Mouse (Mus musculus) spleen, postnatal 36 days (tissue): Measurements from ENCODE around the gene Gm44805.

Experiments
- DNase-seq, 2 experiments: peaks; one replicate each; pipeline ENCODE4 v3.0.0; 2022; ENCODE audit warnings: low spot score in 2 of 2, mixed read lengths in 1 of 2

The Gm44805 gene

GRCm38 (mm10) chr7:19681202-19681694 lies at the start of gene Gm44805, which contains the start of gene Apoc4:
TSS of gene Gm44805 (minus strand) at chr7:19681423.
TSS of gene Apoc4 (minus strand) at chr7:19681479.
- DNase-seq = no peak

- no peak for DNase-seq
Measured at GRCm38 (mm10) chr7:19726541-19726940, 45.3 kb upstream of the Gm44805 start.

DNA sequence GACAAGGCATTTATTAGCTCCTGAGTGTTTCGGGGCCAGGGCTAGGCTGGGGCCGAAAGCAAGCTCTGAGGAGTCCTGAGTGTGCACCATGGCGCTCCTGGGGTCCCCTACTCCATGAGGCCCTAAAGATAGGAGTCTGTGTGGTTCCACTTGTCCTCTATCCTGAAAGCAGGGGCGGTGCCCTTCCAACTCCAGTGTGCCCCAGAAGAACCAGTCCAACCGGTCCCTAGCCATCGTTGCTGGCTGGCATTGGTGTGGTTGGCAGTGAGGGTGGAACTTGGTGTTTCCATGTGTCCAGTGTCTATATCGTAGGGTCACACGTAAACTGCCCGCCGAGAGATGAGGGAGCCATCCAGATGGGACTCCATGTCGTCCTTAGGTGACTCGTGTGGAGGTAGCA lies 42.9 kb upstream of the Gm44805 start:
- no peak for DNase-seq

DNA sequence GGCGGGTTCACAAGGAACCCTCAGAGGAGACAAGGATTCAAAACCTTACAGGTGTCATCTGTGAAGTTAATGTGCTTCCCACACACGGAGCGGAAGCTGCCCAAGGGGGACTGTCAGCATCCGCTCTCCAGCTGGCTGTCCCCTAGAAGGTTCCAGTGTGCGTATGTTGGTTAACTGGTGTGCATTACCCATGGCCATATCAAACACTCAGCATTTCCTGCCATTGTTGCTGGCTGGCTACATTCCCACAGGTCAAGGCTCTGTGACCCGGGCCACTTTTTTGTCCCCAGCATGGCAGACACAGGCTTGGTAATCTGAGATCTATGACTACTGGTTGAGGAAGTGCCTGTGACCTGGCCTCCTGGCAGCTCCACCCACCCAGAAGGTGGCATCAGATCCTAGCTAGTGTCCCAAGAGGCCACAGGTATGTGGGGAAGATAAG lies 41.6 kb upstream of the Gm44805 start:
- no peak for DNase-seq

GRCm38 (mm10) chr7:19719200-19719599 lies 38.0 kb upstream of the Gm44805 start:
- no peak for DNase-seq

DNA sequence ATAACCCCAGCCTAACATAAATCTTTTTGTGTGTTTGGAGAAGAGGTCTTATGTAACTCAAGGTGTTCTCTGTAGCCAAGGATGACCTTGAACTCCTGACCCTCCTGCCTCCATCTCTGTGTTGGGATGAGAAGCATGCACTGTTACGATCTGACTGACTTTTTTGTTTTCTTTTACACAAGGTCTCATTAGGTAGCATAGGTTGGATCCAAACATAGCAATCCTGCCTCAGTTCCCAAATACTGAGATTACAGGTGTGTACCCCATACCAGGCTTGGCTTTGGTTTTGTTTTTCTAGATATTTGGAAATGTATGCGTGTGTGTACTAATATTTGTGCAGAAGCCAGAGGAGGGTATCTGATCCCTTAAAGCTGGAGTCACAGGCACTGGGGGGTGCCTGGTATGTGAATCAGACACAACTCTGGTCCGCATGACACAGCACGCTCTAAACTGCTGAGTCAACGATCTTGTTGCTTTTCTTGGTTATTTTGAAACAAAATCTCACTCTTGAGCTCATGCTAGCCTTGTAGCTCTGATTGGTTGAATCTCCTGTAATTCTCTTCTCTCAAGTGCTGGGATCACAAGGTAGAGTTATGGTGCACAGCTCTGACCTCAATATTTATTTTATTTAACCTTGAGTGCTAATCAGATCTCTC lies 37.2 kb upstream of the Gm44805 start:
- no peak for DNase-seq

DNA sequence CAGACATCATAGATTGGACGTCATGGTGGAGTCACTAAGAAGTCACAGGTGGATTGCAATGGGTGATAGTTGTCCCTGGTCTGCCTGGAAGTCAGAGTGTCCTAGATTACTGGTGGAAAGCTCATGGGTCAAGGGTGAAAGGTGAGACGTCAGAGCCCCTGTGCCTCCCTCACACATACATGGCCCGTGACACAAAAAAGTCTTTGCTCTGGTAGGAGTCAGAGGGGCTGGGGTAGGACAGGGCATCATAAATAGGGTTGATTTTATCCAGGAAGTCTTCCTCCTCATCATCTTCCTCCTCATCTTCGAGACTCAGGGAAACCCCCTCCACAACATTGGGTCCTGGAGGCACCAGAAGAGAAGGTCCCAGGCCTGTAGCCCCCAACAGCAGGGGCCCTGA lies 36.1 kb upstream of the Gm44805 start:
- DNase-seq = no peak

GRCm38 (mm10) chr7:19716822-19717221 lies 35.6 kb upstream of the Gm44805 start:
- no peak for DNase-seq

DNA sequence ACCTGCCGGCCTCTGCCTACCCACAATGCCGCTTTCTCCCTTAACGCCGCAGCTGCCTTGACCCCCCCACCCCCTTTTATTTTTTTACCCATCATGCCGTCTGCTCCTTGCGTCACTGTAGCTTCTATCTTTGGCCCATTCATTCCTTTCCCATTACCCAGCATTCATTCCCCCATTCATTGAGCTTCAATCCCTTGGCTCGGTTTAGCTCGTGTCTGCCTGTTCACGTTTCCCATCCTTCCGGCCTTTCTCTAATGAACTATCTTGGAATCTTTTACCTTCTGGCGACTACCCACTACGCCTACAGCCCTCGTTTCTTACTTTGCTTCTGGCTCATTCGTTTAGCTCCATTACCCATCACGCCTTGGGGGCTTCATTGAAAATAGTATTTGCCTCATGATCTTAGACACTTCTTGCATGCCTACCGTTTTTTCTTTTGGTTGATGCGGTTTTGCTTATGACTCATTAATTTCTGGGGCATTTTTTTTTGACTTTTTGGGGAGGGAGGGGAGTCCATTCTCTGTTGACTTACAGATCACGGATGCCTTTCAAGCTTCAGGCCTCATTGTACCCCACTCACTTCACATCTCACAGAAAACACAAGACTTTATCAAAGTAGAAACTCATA lies 34.9 kb upstream of the Gm44805 start:
- no peak for DNase-seq

- DNase-seq = peak; percentile 99 to 100
Measured at GRCm38 (mm10) chr7:19715239-19716054, 34.2 kb upstream of the Gm44805 start, which contains the start of gene Tomm40. TSS of gene Tomm40 (minus strand) at chr7:19715438.

GRCm38 (mm10) chr7:19714836-19715235 lies 33.6 kb upstream of the Gm44805 start:
- DNase-seq = no peak

- no peak for DNase-seq
Measured at GRCm38 (mm10) chr7:19713598-19713997, 32.4 kb upstream of the Gm44805 start.

DNA sequence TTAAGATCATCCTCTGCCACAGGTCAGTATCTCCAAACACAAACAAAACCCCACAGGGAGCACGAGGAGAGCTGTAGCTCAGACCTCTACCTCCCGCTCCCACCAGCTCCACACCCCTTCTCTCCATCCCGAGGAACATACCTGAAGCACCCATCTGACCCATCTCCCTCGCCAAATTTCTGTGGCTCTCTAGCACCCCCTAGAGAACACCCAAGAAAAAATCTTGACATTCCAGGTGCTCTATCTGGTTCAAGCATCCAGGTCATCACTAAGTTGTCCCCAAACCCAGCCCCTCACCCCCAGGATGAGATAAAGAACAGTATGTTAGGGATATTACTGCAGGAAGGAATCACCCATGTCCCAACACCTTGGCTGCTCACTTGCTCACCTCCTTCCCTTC lies 32.0 kb upstream of the Gm44805 start:
- peak in 1 of 2 experiments; percentile 42 for DNase-seq

GRCm38 (mm10) chr7:19712414-19712813 lies 31.2 kb upstream of the Gm44805 start:
- DNase-seq = no peak

DNA sequence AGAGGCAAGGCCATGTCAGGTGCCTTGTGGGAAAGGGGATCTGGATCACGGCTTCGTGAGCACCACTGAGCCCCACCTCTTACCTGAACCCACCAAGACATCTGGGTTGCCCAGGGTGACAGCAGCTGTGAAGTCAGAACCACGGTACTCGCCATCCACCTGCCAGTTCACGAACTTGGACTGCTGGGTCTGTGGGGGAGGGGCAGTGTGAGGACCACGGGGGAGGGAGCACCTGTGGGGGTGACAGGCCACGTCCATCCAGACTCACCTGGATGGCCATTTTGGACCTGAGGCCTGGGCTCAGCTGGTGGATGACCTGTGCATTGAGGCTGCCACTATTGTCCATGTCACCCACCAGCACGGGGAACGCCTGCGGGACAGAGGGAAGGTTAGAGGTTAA lies 29.4 kb upstream of the Gm44805 start:
- no peak for DNase-seq

GRCm38 (mm10) chr7:19705271-19705670 lies 24.0 kb upstream of the Gm44805 start:
- no peak for DNase-seq

- no peak for DNase-seq
Measured at GRCm38 (mm10) chr7:19704475-19704874, 23.3 kb upstream of the Gm44805 start.

DNA sequence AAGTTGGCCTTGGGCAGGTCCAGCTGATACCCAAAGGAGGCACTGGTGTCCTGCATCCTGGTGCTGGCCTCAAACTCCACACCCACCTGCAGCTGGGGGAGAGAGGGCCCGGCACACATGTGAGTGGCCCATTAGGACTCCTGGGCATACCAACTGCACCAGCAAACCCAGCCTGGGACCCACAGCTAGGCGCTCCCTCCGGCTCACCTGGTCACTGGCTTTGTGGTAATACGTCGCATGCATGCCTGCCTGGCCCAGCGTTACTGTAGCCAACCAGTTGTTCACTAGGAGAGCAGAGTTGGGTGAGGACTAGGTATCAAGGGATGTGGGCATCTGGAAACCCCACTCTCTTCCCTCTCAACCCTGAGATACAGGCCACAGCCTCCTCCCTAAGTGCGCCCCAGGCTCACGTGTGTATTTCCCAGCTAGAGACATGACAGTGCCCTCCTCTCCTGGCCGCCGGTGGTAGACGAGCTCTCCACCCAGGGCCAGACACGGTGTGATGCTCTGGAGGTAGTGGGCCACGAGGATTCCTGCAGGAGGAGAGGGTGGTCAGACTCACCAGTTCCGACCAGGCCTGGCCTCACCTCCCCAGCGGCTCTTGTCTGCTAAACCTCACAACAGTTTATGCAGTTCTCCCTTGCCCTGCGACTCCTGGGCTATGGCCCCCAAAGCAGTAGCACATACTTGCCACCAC lies 21.8 kb upstream of the Gm44805 start:
- no peak for DNase-seq

GRCm38 (mm10) chr7:19701069-19701761 lies 20.0 kb upstream of the Gm44805 start:
- peak; percentile 57 to 66 for DNase-seq

GRCm38 (mm10) chr7:19700299-19701068 lies 19.3 kb upstream of the Gm44805 start:
- DNase-seq = no peak
